Mouse (Mus musculus) adrenal gland, adult 8-10 months (tissue): ENCODE measurements around the gene Zscan10. TPM values are rescaled to one million over a fixed set of nuclear protein-coding genes. Genes with fewer than 3 reads are reported as not detected.
"Not testable (repeated sequence)": the region's sequence is repeated elsewhere in the genome, so short reads cannot be mapped to it uniquely, and the experiment has no call there.

Source experiments
- DNase-seq: peaks from one replicate; pipeline ENCODE4 v3.0.0; 2022
- total RNA-seq, 4 experiments: library from RNA; stranded (reverse); gene quantifications; 2 replicates each; pipeline ENCODE4 v1.2.4; 2022

Zscan10 gene
- total RNA-seq, 4 experiments from 2014 or later: not detected

DNA sequence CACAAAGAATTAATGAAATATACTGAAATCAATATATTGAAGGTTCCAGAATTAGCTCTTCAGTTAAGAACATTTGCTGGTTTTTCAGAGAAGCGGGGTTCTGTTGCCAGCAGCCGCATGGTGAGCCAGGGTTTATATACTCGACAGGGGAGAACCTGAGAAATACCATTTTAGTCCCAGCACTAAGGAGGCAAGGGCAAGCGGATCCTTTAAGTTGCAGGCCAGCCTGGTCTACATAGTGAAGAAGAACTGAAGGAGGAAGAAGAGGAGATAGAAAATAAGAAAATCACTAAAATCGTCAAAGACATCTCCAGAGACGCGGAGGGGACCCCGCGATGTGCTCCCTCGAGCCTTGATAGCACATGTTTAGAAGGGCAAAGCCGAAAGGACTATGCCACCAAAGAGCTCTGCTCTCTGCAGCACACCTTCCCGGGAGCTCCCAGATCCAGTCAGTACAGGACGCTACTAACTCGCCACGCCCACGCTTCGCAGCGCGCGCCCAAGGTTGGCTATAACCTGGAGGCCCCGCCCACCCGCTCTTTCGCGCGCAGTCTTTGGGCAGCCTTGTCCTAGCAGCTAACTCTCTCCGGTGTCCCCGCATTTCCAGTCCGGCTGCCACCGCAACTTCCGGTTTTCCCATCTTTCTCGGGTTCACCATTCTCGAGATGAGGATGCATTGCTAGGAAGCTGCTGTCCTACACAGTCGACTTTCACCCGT lies 8.3 kb upstream of the Zscan10 start:
- peak; percentile 94 for DNase-seq

DNA sequence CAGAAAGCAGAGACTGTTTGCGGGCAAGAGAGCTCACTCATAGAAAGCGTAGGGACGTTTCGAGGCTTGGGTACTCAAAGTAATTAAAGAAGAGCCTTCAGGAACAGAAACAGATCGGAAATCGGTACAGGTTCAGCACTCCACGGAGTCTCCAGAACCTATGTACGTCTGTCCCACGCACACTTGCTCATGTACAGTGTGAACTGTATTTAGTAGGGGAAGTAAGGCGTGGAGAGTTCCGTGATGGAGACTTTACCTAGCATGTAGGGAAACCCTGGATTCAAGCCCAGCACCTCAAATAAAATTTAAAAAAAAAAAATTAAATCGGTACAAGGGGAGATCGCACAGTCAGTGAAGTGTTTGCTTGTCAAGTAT lies 7.7 kb upstream of the Zscan10 start:
- no peak for DNase-seq

DNA sequence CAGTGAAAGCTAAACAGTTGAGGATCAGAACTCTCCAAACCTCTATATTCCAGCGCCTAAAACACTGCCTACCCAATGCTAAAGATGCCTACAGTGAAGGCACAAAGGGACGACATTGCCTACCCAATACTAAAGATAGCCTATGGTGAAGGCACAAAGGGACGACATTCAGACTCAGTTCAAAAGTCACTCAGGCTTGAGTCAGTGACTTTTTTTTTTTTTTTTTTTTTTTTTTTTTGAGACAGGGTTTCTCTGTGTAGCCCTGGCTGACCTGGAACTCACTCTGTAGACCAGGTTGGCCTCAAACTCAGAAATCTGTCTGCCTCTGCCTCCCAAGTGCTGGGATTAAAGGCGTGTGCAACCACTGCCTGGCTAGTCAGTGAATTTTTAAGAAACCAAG lies 5.5 kb upstream of the Zscan10 start:
- DNase-seq: not testable (repeated sequence)

DNA sequence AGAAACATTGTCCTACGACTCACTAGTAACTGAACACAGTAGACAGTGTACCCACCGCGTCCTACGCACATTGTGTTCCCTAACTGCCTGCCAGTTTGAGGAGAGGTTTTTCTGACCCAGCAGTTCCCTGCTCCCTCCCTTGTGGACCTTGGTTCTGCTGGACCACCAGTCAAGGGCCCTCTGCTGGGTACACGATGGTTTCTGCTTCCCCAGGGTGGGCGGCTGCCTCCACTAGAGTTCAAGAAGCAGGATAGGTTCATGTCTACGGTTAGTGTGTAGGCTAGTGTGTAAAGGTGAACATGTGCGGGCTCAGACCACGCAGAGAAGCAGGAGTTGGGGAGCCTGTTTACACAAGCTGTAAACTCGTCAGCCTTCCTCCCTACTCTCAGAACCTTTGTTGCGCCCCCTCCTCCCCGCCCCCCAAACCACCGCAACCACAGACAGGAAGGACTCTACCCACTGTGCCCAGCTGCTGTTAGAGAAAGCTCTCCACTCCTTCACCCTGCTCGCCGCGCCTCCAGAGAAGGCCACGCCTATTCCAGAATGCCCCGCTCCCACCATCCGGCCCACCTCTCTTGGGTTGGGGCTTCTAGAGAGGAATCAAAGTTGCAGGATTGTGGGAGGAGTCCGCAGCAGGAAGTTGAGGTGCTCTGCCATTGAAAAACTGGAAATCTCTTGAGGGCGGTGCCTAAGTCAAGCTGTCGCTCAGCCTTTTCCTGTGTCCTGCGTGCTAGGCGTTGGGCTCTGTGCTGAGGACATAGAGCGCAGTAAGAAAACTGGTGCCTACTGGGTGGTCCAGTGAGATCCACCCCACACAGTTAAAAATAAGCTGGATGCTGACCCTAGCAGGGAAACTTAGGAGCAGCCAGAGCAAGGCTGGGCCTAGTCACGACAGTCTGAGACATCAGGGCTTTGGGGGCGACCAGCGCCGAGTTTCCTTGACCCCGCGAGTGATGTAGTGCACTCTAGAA lies 1.8 kb upstream of the Zscan10 start, which contains the start of gene Zfp13:
Gene Zfp13 (minus strand): TSS at position 906 of the 971 bp plus-strand sequence.
- DNase-seq: peak; percentile 90

DNA sequence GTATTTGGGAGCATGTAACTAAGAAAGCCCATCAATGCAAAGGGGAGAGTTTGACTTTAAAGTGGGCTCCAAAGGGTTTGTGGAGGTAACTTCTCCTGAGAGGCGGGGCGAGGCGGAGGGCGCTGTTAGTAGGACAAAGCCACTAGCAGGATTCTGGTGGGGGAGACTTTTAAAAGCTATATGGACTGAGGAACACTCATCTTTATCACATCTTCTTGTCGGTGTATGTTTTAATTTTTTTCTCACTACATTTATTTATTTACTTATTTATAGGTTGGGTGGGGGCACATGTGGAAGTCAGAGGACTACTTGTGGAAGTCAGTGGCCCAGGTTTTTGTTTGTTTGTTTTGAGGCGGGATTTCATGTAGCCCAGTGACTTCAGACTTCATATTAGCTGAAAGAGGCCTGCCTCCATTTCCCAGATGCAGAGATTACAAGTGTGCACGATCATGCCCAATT lies 1.0 kb upstream of the Zscan10 start:
- no peak for DNase-seq

DNA sequence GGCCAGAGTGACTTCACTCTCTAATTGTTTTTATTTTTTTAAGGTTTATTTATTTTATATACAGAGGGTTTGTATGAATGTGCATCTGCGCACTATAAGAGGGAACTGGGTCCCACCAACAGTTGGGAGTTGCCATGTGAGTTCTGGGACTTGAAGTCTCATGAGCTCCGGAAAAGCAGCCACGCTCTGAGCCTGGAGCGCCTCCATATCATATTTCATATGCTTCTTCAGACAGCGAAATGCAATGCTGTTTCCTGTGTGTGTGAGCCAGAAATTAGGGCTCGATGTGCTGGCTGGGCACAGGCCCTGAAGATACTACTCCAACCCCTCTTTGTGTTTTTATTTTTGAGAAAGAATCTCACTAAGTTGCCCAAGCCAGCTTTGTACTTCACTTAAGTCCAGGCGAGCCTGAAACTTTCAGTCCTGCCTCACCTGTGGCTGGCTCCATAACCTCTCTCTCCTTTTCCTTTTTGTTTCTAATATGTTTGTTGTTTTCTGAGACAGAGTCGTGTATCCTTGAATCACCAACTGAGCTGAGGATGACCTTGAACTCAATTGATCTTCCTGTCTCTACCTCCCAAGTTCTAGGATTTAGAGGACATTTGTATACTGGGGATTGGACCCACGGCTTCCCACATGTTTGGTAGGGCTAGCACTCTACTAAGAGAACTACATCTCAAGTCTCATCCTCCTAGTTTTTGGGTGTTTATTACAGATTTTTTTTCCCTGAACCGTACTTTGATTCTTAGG lies 1.4 kb downstream of the Zscan10 start:
- no peak for DNase-seq

DNA sequence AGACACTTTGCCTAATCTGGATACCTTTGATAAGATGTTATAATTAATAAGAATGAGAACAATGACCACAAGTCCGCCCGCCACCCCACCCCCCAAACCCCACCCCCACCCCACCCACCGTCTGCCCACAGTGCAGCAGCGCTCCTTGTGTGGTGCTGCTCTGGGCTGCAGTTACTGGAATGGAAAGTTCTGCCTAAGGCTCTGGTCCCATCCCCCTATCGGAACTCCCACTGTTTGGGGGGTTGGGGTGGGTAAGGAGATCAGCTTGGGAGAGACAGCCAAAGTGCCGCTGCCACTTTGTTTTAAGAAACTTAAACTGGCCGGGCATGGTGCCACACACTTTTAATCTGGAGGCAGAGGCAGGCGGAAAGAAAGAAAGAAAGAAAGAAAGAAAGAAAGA lies 2.4 kb downstream of the Zscan10 start:
- no peak for DNase-seq

DNA sequence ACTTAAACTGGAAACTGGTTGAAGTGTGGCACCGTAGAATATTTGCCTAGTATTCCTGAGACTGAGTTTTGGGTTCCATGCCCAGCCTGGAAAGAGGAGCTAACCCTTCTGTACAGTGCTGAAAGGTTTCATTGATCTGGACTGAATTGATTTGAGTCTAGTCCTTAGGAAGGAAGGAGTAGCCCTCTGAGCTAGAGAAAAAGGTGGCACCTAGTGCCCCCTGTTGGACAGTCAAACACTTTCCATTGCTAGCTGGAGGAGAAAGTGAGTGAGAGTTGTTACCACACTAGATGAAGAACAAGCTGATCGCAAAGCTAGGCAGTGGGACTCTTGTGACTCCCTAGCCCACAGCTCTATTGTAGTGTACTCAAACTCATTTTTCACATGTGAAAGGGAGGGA lies 2.9 kb downstream of the Zscan10 start:
- DNase-seq: no peak

DNA sequence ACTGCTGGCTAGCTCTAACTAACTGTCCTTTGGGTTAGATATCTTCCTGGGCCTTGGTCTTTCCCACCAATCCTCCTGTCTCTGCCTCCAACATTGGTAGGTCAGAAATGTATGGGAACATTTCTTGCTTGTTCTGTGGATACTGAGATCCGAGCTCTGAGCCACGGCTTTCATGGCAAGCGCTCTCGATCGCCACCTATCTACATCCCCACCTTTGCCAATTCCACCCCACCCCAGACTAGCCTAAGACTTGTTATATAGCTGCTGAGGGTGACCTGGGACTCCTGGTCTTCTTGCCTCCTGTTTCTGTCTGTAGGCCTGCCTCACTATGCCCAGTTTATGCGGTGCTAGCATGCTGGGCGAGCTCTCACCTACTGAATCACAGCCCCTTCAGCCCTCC lies 3.7 kb downstream of the Zscan10 start:
- no peak for DNase-seq

DNA sequence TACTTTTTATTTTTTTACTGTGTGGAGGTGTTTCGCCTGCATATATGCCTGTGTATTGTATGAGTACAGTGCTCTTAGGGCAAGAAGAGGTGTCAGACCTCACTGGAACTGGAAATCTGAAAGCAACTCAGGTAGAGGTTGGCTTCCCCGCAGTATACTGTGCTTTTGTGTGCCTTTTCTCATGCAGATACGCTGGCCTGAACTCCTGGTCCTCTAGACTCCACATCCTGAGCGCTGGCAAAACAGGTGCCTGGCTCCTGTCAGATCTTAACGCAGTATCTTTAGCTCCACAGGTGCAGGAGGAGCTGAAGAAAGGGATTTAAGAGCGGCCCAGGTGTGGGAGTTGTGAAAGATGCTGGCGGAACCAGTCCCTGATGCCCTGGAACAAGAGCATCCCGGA lies 4.6 kb downstream of the Zscan10 start:
- DNase-seq: no peak

DNA sequence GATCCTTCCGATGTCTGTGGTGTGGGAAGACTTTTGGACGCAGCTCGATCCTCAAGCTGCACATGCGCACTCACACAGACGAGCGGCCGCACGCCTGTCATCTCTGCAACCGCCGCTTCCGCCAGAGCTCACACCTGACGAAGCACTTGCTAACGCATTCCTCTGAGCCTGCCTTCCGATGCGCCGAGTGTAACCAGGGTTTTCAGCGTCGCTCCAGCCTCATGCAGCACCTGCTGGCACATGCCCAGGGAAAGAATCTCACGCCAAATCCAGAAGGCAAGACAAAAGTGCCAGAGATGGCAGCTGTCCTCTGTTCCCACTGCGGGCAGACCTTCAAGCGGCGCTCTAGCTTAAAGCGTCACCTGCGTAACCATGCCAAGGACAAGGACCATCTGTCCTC lies 9.0 kb downstream of the Zscan10 start:
- no peak for DNase-seq

DNA sequence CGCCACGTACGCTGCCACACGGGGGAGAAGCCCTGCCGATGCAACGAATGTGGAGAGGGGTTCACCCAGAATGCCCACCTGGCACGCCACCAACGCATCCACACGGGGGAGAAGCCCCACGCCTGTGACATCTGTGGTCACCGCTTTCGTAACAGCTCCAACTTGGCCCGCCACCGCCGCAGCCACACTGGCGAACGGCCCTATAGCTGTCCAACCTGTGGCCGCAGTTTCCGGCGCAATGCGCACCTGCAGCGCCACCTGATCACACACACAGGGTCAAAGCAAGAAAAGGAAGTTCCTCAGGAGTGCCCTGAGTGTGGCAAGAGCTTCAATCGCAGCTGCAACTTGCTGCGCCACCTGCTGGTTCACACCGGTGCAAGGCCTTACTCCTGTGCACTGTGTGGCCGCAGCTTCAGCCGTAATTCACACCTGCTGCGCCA lies 9.7 kb downstream of the Zscan10 start:
- DNase-seq: no peak

DNA sequence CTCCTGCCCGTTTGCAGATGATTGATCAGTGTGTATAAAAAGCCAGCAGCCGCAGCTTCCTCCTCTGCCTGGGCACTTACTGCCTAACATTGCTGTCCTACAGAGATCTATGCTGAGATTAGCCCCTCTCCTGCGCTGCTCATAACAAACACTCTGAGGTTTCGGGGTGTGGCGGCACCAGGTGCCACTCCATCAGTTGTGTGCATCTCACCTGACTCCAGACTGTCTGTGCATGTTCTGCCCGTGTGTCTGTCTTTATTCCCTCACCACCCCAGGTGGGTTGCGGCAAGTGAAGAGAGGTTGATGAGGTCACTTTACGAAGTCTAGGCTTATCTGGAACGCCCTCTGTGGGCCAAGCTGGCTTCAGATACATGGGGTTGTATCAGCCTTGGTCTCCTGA lies 16.4 kb downstream of the Zscan10 start:
- no peak for DNase-seq

DNA sequence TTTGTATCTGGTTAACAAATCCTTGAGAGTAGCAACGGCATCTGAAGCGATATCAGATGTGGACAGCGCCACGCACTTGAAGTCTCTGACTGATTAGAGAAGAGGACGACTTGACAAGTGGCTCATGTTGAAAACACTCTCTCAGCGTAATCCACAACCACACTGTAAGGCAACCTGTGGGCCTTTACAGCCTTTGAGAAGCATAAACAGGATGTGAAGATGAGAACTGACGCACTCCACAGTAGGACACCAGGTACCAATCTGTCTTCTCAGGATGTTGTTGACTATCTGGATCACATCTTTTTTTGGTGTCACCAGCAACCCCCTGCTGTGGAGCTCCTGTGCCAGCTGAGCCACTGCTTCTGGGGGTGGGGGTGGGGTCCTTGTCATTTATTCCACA lies 19.7 kb downstream of the Zscan10 start:
- no peak for DNase-seq

DNA sequence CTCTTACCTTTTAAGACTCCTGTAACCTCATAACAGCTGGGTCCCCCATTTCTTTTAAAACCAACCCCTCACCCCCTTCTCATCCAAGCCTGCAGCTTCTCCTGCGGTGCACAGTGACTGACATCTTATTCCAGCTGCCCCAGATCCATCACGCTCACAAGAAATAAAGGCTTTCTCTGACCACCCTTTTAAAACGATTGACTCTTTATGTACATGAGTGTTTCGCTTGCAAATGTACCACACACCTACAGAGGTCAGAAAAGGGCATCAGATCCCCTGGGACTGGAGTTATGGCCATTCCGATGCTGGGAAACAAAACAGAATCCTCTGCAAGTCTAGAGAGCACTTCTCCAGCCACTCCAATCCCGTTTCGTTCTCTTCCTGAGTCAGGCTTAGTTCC lies 27.2 kb downstream of the Zscan10 start:
- no peak for DNase-seq

DNA sequence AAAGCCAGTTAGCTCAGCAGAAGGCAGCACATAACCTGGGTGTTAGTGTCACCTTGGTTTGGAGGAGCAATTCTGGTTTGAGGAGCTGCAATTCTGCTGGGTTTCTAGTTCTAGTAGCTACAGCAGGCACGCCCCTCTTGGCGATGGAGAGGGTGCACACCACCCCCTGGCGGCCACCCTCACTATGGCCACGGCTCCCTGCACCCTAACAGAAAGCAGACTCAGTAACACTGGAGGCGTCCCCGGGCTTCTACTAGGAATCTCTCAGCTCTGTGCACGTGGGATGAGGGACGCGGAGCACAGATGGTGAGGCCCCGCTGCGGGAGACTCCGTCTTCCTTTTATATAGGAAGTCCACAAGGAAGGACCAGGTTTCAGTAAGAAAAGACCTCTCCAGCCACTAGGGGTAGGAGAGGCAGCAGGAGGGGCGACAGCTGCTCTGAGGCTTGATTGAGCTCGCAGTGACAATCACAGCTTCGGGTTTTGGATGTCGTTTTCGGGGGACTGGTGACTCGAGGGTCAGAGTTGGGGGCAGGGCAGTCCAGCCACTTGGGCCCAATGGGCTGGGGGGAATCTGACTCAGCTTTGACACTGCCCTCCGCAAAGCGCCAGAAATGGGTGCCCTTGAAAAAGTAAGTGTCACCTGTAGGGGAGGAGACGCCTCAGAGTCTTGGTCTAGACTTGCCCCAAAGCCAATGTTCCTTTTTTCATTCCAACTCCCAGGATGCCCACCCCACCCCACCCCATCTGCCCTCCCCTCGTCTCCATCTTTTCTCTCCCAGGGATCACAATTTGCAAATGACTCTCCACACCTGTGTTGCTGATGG lies 29.8 kb downstream of the Zscan10 start:
- peak; percentile 54 for DNase-seq

DNA sequence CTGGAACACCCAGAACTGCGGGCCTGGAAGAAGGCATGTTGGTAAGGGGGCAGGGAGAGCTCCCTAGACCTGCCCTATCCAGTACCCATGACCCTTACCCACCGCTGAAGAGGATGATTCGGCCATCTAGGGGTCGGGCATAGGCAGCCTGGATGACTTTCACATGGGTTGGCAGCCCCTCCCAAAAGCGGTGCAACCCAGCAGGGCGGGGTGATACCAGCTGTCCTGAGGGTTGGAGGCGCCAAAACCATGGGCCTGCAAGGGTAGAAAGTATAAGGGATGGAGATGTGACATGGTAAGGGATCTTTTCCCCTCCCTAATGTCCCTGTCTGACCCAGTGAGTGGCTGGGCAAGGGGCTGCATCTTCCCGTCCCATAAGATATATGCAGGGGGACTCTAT lies 30.6 kb downstream of the Zscan10 start:
- DNase-seq: no peak

DNA sequence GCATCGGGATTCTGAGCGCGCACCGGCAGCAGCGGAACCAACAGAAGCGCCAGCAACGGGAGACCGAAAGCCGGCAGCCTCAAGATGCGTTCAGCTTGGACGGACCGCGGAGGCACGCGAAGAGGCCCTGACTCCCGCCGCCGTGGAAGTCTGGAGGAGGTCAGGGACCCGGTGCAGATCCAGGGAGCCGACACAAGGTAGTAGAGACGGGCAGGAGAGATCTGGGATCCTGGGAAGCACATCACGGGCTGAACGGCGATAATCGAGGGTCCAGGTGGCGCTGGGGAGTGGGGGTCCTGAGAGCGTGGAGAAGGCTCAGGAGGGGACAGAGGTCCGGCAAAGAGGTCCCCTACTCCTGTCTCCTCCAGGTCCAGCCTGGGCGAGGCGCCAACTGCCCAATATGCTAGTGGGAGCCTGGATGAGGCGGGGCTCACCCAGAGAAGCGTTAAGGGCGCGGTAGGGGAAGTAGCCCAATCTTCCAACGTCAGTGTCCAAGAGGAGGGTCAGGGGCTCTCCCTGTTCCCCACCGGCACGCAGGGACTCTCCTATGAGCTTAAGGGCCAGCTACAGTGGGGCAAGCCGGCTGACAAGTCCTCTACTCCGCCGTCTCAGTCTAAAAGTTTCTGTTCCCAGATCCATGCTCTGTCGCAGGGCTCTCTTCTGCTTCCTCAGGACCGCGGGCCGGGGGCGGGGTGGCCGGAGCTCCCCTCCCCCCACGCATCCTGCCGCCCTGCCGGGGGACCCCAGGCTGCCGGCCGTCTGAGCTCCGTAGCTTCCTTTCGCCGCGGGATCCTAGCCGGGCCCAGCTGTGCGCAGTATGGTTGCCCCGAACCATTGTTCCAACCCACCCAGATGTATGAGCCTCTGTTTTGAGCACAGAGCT lies 44.2 kb downstream of the Zscan10 start, which contains the start of gene Mmp25:
Gene Mmp25 (minus strand): TSS at position 665 of the 883 bp plus-strand sequence.
- DNase-seq: no peak

DNA sequence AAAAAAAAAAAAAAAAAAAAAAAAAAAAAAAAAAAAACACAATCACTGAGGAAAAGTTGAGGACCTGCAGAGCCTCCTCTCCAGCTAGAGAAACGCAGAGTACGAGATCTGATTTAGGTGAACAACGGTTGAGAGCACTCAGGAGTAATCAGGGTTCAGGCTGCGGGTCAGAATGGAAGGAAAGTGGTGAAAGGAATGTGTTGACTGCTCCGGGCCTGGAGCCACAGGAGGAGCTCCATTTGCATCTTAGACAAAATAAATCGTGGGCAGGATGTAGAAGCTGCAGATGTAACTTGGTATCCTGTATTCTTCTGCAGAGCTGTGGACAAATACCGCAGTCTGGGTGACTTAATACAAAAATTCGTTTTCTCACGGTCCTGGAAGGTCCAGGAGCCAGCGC lies 45.2 kb downstream of the Zscan10 start:
- DNase-seq: no peak

DNA sequence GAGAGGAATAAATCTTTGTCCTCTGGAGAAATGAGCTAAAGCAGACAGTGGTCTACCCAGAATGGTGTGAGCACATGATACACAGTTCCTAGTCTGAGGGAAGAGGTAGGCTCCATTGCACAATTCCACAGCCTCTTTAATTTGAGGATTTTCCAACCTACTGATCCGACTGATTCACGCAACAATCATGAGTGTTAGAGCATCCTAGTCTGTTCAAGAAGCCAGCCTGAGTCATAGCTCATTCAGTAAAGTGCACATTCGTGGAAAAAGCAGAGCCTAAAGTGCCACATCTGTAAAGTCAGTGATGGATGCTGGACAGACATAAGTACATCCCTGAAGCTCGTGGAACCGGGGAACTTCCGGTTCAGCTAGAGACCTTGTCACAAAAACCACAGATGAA lies 50.7 kb downstream of the Zscan10 start:
- DNase-seq: no peak

DNA sequence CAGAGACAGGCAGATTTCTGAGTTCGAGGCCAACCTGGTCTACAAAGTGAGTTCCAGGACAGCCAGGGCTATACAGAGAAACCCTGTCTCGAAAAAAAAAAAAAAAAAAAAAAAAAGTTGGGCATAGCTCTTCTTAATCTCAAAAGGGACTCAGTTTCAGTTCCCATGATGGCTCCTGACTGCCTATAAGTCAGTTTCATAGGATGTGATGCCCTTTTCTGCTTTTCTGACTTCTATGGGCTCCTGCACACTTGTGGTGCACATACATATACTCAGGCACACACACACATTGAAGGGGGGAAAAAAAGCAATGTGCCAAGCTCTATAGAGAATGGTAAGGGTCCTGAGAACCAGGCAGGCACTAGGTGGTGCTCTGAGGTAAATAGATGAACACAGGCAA lies 52.7 kb downstream of the Zscan10 start:
- DNase-seq: no peak
